7 mouse cellular contexts compared by ENCODE assay signal in the genomic region with DNA sequence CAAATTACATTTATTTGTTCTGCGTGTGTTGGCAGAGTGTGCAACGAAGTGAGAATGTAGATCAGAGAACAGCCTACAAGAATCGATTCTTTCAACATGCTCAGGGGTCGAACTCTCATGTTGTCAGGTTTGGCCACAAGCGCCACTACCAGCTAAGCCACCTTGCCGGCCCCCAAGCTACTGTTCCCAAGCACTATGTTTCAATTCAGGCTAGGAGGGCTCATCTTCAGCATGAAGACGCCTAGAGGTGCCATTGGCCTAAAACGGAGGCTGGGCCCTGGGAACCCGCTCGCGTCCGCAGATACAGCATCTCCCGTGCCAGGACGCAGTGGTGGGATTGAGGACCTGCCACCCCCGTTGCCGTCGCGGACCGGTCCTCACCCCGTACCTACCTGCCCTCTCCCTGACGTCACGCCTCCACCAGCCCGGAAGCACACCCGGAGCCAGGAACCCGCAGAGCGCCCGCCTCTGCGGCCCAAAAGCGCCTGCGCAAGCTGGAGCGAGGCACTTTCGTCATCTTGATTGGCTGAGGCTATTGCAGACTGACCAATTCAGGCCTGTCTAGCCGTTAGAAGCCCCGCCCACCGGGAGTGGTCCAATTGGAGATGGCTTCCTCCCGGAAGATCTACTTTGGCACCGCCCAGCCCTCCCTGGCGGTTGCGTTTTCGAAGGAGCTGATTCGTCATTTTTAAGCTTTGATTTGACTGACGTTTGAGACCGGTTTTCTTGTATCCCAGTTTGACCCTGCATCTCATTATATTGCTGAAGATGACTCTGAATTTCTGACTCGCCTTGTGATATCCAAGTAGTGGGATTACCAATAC. TPM values are rescaled to one million over a fixed set of nuclear protein-coding genes. Genes with fewer than 3 reads are reported as not detected.
DNase-seq lines count a peak whose midpoint lies in the region; ATAC-seq lines count a peak whose summit lies in the region.

Gene Ccdc130 (minus strand): TSS at position 431 of the 824 bp plus-strand sequence.

- ATAC-seq in intestine, embryonic 16.5 days: peak; percentile 100
- ATAC-seq in midbrain, embryonic 11.5 days (ENCODE audit: low FRiP score): peak; percentile 99

- H3K27ac ChIP-seq in intestine, embryonic 16.5 days (ENCODE audit: low read length): 0 out of 2 replicates have a peak within 1 kb of the TSS, but pooled peaks have one; percentile 38
- no peak within 1 kb of the TSS; the same call in 1 of the 2 replicates for H3K27ac ChIP-seq in midbrain, embryonic 11.5 days (ENCODE audit: low read depth, low read length)

- DNase-seq in adrenal gland, adult 8-10 months: peak; percentile 100
- peak; percentile 98 for DNase-seq in embryo, embryonic 9.5 days (ENCODE audit: extremely low spot score)
- peak; percentile 98 to 100 for DNase-seq in gastrocnemius, postnatal 4 days (ENCODE audit: low spot score in 2 of 2)
- DNase-seq in left cerebral cortex, postnatal 36 days (ENCODE audit: low spot score in 2 of 2): peak; percentile 99 to 100
- DNase-seq in midbrain, embryonic 11.5 days (ENCODE audit: low spot score, missing footprints): peak; percentile 99
- peak; percentile 99 for DNase-seq in skeletal muscle tissue, adult 2 months (ENCODE audit: low read depth, low spot score)

- WGBS in intestine, embryonic 16.5 days: under 1% methylated on average over 44 of the region's 44 CpGs
- under 1% methylated on average over 44 of the region's 44 CpGs for WGBS in midbrain, embryonic 11.5 days

- H3K9me3 ChIP-seq in intestine, embryonic 16.5 days (ENCODE audit: control insufficient read depth, low read length): no peaks in the 10 kb centered on the region
- no peaks in the 10 kb centered on the region for H3K9me3 ChIP-seq in midbrain, embryonic 11.5 days (ENCODE audit: control insufficient read depth, low read length)

- H3K27me3 ChIP-seq in intestine, embryonic 16.5 days (replicated peaks; ENCODE audit: control insufficient read depth, insufficient read depth, low read length): no peaks in the 10 kb centered on the region
- H3K27me3 ChIP-seq in midbrain, embryonic 11.5 days (ENCODE audit: control insufficient read depth, insufficient read depth, low read length): no peaks in the 10 kb centered on the region

- H3K4me2 ChIP-seq in intestine, embryonic 16.5 days (ENCODE audit: low read depth, low read length): peak within 1 kb of the TSS; percentile 82
- H3K4me2 ChIP-seq in midbrain, embryonic 11.5 days: peak within 1 kb of the TSS; percentile 80

- intact Hi-C loops in left cerebral cortex, postnatal 36 days (cut with DNase I): no loop called here

- H3K4me3 ChIP-seq in intestine, embryonic 16.5 days (ENCODE audit: low read length): peak within 1 kb of the TSS; percentile 88
- H3K4me3 ChIP-seq in midbrain, embryonic 11.5 days (ENCODE audit: low read depth, low read length): peak within 1 kb of the TSS; percentile 81

- H3K36me3 ChIP-seq in intestine, embryonic 16.5 days (ENCODE audit: control insufficient read depth, insufficient read depth, low read length): peaks cover 8% of the 10 kb centered on the region; the same call in 1 of the 2 replicates
- no peaks in the 10 kb centered on the region for H3K36me3 ChIP-seq in midbrain, embryonic 11.5 days (ENCODE audit: control insufficient read depth, insufficient read depth, low read length)

- peaks cover 9% of the 10 kb centered on the region for H3K4me1 ChIP-seq in intestine, embryonic 16.5 days (ENCODE audit: control insufficient read depth, insufficient read depth, low read length)
- peaks cover 5% of the 10 kb centered on the region for H3K4me1 ChIP-seq in midbrain, embryonic 11.5 days (ENCODE audit: control insufficient read depth, insufficient read depth, low read length)

- peak within 1 kb of the TSS; percentile 89 for H3K9ac ChIP-seq in intestine, embryonic 16.5 days (ENCODE audit: low read depth, low read length)
- H3K9ac ChIP-seq in midbrain, embryonic 11.5 days (ENCODE audit: low read length): peak within 1 kb of the TSS; percentile 80

RNA-seq across cellular contexts. Expression of gene Ccdc130, which starts in this region (rescaled TPM):
- 10 to 100 TPM; 21.5 to 27.7 (median 24.6) TPM for total RNA-seq in adrenal gland, adult 8-10 months (2022)
- total RNA-seq in gastrocnemius, postnatal 4 days (2021): 10 to 100 TPM; 11.2 to 15.1 TPM
- polyA plus RNA-seq in intestine, embryonic 16.5 days (2015; fragmentation: Nextera tagmentation; extraction: Ambion mirVana): 13.5 and 16.3 TPM in 2 replicates
- 10 to 100 TPM; 23.1 to 28.2 TPM for total RNA-seq in left cerebral cortex, postnatal 36 days (2021)
- 22.2 and 23.3 TPM in 2 replicates for polyA plus RNA-seq in midbrain, embryonic 11.5 days (2014; fragmentation: Nextera tagmentation; extraction: Ambion mirVana)
